Mouse (Mus musculus): ENCODE measurements around the gene Wdr73. TPM values are rescaled to one million over a fixed set of nuclear protein-coding genes. Genes with fewer than 3 reads are reported as not detected.

Gene Wdr73
- polyA plus RNA-seq, 1 experiment from 2014 or later = 9.3 TPM

GRCm38 (mm10) chr7:80889841-80890241 lies 11.2 kb downstream of the Wdr73 start:
- no peaks in the 10 kb centered on the region for H3K9me3 ChIP-seq (ENCODE audit: control insufficient read depth)
- TF ChIP-seq CTCF (IDR thresholded peaks at IDR 0.05; ENCODE audit: low read depth) = no peak
- H3K4me3 ChIP-seq (ENCODE audit: low read depth, low read length) = no peak overlapping the region
- 64% methylated on average over 13 of the region's 13 CpGs for WGBS
- H3K4me2 ChIP-seq (replicated peaks; ENCODE audit: low read depth) = no peak overlapping the region
- ATAC-seq = no peak
- H3K36me3 ChIP-seq (ENCODE audit: control insufficient read depth, insufficient read depth) = peaks cover 40% of the 10 kb centered on the region
- H3K4me1 ChIP-seq (replicated peaks; ENCODE audit: control insufficient read depth, insufficient read depth, low read length) = no peaks in the 10 kb centered on the region
- H3K27ac ChIP-seq (ENCODE audit: low read depth, low read length) = peak overlapping the region; percentile 11; the same call in 1 of the 2 replicates
- no peak overlapping the region for H3K9ac ChIP-seq (ENCODE audit: low read depth, low read length)
- H3K27me3 ChIP-seq (replicated peaks; ENCODE audit: control insufficient read depth, insufficient read depth, low read length) = no peaks in the 10 kb centered on the region

GRCm38 (mm10) chr7:80889021-80889511 lies 12.0 kb downstream of the Wdr73 start:
- Histone ChIP-seq H3K27ac (ENCODE audit: low read depth, low read length) (no peak overlapping the region; the same call in 1 of the 2 replicates), H3K9me3 (ENCODE audit: control insufficient read depth) (no peaks in the 10 kb centered on the region), H3K9ac (ENCODE audit: low read depth, low read length) (no peak overlapping the region), H3K4me1 (replicated peaks; ENCODE audit: control insufficient read depth, insufficient read depth, low read length) (no peaks in the 10 kb centered on the region), H3K4me3 (ENCODE audit: low read depth, low read length) (no peak overlapping the region), H3K27me3 (replicated peaks; ENCODE audit: control insufficient read depth, insufficient read depth, low read length) (no peaks in the 10 kb centered on the region), H3K36me3 (ENCODE audit: control insufficient read depth, insufficient read depth) (peaks cover 33% of the 10 kb centered on the region), H3K4me2 (replicated peaks; ENCODE audit: low read depth) (no peak overlapping the region)
- WGBS = 49% methylated on average over 9 of the region's 9 CpGs
- TF ChIP-seq CTCF (IDR thresholded peaks at IDR 0.05; ENCODE audit: low read depth) = no peak
- peak; percentile 47 for ATAC-seq

GRCm38 (mm10) chr7:80888595-80888994 lies 12.5 kb downstream of the Wdr73 start:
- Histone ChIP-seq H3K4me2 (replicated peaks; ENCODE audit: low read depth) (no peak overlapping the region), H3K36me3 (ENCODE audit: control insufficient read depth, insufficient read depth) (peaks cover 29% of the 10 kb centered on the region), H3K9ac (ENCODE audit: low read depth, low read length) (no peak overlapping the region), H3K4me1 (replicated peaks; ENCODE audit: control insufficient read depth, insufficient read depth, low read length) (no peaks in the 10 kb centered on the region), H3K27ac (ENCODE audit: low read depth, low read length) (no peak overlapping the region), H3K4me3 (ENCODE audit: low read depth, low read length) (no peak overlapping the region), H3K27me3 (replicated peaks; ENCODE audit: control insufficient read depth, insufficient read depth, low read length) (no peaks in the 10 kb centered on the region), H3K9me3 (ENCODE audit: control insufficient read depth) (no peaks in the 10 kb centered on the region)
- WGBS = 76% methylated on average over 7 of the region's 7 CpGs
- no peak for ATAC-seq
- no peak for TF ChIP-seq CTCF (IDR thresholded peaks at IDR 0.05; ENCODE audit: low read depth)

GRCm38 (mm10) chr7:80885666-80886065 lies 15.4 kb downstream of the Wdr73 start:
- H3K4me3 ChIP-seq (ENCODE audit: low read depth, low read length) = no peak overlapping the region
- H3K36me3 ChIP-seq (ENCODE audit: control insufficient read depth, insufficient read depth) = no peaks in the 10 kb centered on the region
- H3K9me3 ChIP-seq (ENCODE audit: control insufficient read depth) = no peaks in the 10 kb centered on the region
- H3K27me3 ChIP-seq (replicated peaks; ENCODE audit: control insufficient read depth, insufficient read depth, low read length) = no peaks in the 10 kb centered on the region
- no peak for ATAC-seq
- H3K4me1 ChIP-seq (replicated peaks; ENCODE audit: control insufficient read depth, insufficient read depth, low read length) = no peaks in the 10 kb centered on the region
- no peak overlapping the region for H3K9ac ChIP-seq (ENCODE audit: low read depth, low read length)
- TF ChIP-seq CTCF (IDR thresholded peaks at IDR 0.05; ENCODE audit: low read depth) = peak; percentile 68
- H3K27ac ChIP-seq (ENCODE audit: low read depth, low read length) = no peak overlapping the region
- no peak overlapping the region for H3K4me2 ChIP-seq (replicated peaks; ENCODE audit: low read depth)
- WGBS = 23% methylated on average over 1 of the region's 1 CpGs

GRCm38 (mm10) chr7:80882830-80883505 lies 18.1 kb downstream of the Wdr73 start:
- ATAC-seq = peak; percentile 79
- no peaks in the 10 kb centered on the region for H3K27me3 ChIP-seq (replicated peaks; ENCODE audit: control insufficient read depth, insufficient read depth, low read length)
- peak; percentile 77 for TF ChIP-seq CTCF (IDR thresholded peaks at IDR 0.05; ENCODE audit: low read depth)
- H3K9ac ChIP-seq (ENCODE audit: low read depth, low read length) = no peak overlapping the region
- WGBS = 18% methylated on average over 14 of the region's 14 CpGs
- peak overlapping the region; percentile 56 for H3K4me2 ChIP-seq (replicated peaks; ENCODE audit: low read depth)
- no peaks in the 10 kb centered on the region for H3K4me1 ChIP-seq (replicated peaks; ENCODE audit: control insufficient read depth, insufficient read depth, low read length)
- no peak overlapping the region for H3K27ac ChIP-seq (ENCODE audit: low read depth, low read length)
- no peaks in the 10 kb centered on the region for H3K36me3 ChIP-seq (ENCODE audit: control insufficient read depth, insufficient read depth)
- no peaks in the 10 kb centered on the region for H3K9me3 ChIP-seq (ENCODE audit: control insufficient read depth)
- H3K4me3 ChIP-seq (ENCODE audit: low read depth, low read length) = peak overlapping the region; percentile 4; the same call in 1 of the 2 replicates

GRCm38 (mm10) chr7:80875727-80876126 lies 25.3 kb downstream of the Wdr73 start:
- H3K27me3 ChIP-seq (replicated peaks; ENCODE audit: control insufficient read depth, insufficient read depth, low read length) = no peaks in the 10 kb centered on the region

More at GRCm38 (mm10) chr7:80875727-80876126, 25.3 kb downstream of the Wdr73 start:
- TF ChIP-seq CTCF (IDR thresholded peaks at IDR 0.05; ENCODE audit: low read depth) = peak; percentile 10; the same call in 1 of the 2 replicates
- no peaks in the 10 kb centered on the region for H3K4me1 ChIP-seq (replicated peaks; ENCODE audit: control insufficient read depth, insufficient read depth, low read length)
- no peaks in the 10 kb centered on the region for H3K9me3 ChIP-seq (ENCODE audit: control insufficient read depth)
- no peak overlapping the region for H3K27ac ChIP-seq (ENCODE audit: low read depth, low read length)
- no peak for ATAC-seq
- 68% methylated on average over 37 of the region's 37 CpGs for WGBS
- no peak overlapping the region for H3K9ac ChIP-seq (ENCODE audit: low read depth, low read length)
- no peak overlapping the region for H3K4me3 ChIP-seq (ENCODE audit: low read depth, low read length)
- no peak overlapping the region for H3K4me2 ChIP-seq (replicated peaks; ENCODE audit: low read depth)
- peaks cover 41% of the 10 kb centered on the region for H3K36me3 ChIP-seq (ENCODE audit: control insufficient read depth, insufficient read depth)

Data from intestine, postnatal 0 days (tissue).